Mouse (Mus musculus): ENCODE results near the gene Smad5.

Smad5 gene

GRCm38 (mm10) chr13:56701924-56702323 is 886 bp upstream of the Smad5 start:
- DNase-seq (ENCODE audit: low read depth, low spot score): no peak

- DNase-seq (ENCODE audit: low read depth, low spot score): peak; percentile 78
These were observed 536 bp downstream of the Smad5 start for GRCm38 (mm10) chr13:56703222-56703870.

GRCm38 (mm10) chr13:56703871-56704321 is 1.1 kb downstream of the Smad5 start:
- peak; percentile 15 for DNase-seq (ENCODE audit: low read depth, low spot score)

DNA sequence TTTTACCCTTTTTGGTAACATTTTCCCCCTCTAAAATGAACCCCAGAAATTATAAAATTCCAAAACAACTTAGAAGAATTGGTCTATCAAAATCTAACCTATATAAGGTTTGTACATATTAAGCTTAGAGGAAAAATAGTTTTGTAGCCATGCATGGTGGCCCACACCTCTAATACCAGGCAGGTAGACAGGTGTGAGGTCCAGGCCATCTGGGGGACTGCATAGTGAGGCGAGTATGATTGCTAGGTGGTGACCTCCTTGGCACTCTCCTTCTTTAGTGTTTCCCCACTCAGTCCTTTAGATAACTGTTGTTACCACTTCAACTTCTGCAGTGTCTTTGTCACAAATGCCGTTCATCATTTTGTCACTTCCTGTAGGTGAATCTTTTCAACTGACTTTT is 1.8 kb downstream of the Smad5 start:
- no peak for DNase-seq (ENCODE audit: low read depth, low spot score)

DNA sequence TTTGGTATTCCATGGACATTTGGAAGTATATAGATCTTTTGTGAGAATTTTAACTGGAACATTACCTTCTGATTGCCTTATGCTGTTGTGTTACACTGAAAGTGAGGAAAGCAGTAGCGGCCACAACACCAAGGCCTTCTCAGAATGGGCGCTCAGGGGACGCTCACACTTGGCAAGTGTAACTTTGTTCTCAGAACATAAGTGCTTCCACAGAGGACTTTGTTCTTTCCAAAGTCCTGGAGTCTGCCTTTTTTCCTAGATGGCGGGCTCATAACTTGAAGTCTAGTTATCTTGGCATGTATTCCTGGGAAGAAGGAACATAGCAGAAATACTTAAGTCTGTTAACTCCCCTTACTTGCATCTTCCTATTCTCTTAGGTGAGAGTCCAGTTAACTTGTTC is 4.3 kb downstream of the Smad5 start:
- DNase-seq (ENCODE audit: low read depth, low spot score): no peak

DNA sequence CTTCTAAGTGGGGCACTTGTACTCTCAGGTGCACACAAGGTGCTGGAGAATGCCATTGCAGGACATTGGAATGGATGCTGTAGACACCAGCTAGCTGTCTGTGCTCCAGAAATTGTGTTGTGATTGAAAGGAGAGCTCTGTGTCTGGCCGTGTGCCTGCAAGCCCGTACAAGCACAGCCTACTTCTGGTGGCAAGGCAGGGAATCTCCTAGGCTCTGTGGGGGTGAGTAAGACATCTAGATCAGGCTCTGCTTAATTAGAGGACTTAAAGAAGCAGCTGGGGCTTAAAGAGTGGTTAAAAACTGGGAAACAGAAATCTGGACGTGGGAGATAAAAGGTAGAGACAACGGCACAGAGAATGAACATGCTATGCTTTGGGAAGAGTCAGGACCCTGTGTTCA is 4.8 kb downstream of the Smad5 start:
- DNase-seq (ENCODE audit: low read depth, low spot score): peak; percentile 70

DNA sequence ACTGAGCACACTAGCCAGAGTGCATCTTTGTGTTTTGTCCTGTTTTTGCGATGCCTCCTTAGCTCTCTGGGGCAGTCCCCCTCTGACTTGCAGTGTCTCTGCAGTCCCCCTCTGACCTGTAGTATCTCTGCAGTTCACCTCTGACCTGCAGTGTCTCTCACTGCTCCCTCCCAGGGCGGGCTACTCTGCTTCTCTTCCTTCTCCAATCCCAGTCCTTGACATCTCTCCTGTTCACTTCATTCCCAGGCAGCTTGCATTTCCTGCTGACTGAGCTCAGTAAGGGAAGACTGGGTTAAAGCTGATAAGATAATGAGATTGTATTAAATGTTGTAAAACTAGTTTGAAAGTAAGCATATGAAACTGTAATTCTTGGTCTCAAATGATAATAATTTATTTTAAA is 7.8 kb downstream of the Smad5 start:
- no peak for DNase-seq (ENCODE audit: low read depth, low spot score)

- DNase-seq (ENCODE audit: low read depth, low spot score): no peak
These were observed 9.4 kb downstream of the Smad5 start for GRCm38 (mm10) chr13:56712221-56712620.

DNA sequence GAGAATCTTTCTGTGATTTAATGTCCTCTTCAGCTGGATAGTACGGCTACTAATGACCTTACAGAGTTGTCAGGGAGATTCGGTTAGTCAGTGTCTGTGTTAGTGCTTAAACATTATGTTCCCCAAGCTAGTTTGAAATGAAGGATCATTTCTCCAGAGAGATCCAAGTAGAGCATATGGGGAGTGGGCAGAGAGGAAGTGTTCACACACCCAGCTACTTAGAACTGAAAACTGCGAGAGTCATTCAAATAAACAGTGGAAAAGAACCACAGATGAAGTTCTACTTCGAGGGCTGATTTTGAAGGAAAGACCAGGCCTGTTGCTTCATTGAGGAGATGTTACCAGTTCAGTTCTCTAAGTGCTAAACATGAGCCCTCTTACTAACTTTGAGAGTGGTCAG is 23.7 kb downstream of the Smad5 start:
- peak; percentile 78 for DNase-seq (ENCODE audit: low read depth, low spot score)

GRCm38 (mm10) chr13:56729046-56729445 is 26.2 kb downstream of the Smad5 start:
- no peak for DNase-seq (ENCODE audit: low read depth, low spot score)

DNA sequence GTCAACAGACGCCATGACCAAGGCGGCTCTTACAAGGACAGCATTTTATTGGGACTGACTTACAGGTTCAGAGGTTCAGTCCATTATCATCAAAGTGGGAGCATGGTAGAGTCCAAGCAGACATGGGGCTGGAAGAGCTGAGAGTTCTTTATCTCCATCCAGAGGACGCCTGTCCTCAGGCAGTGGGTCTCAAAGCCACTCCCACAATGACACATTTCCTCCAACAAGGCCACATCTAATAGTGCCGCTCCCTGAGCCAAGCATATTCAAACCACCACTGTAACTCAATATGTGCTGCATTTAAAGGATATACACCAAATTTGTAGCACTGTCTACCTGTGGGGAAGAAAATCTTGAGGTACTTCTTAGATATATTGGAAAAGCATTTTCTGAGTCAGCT is 31.8 kb downstream of the Smad5 start:
- no peak for DNase-seq (ENCODE audit: low read depth, low spot score)

DNA sequence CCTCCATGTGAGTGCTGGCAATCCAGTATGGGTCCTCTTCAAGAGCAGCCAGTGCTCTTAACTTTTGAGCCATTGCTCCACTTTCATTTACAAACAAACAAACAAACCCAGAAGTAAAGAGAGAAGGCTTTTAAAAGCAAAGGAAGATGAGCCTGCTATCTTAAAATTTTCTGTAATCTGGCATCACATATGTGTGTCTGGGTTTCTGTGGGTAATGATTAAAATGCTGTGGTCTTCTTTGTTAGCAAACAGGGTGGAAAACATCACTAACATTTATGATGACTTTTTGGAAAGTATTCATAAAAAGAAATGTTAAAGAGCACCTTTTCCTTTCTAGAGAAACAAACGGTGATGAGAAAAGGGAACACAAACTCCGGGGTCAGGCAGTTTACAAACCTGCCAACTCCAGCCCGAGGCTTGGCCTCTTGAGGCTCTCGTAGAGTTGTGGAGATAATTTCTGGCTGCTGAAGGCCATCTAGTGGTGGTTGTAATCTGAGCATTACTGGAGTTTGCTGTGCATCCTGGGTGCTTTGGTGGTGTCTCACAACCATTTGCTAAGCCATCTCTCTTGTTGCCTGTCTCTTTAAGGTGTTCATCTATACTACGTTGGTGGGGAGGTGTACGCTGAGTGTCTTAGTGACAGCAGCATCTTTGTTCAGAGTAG is 32.5 kb downstream of the Smad5 start:
- DNase-seq (ENCODE audit: low read depth, low spot score): peak; percentile 80

DNA sequence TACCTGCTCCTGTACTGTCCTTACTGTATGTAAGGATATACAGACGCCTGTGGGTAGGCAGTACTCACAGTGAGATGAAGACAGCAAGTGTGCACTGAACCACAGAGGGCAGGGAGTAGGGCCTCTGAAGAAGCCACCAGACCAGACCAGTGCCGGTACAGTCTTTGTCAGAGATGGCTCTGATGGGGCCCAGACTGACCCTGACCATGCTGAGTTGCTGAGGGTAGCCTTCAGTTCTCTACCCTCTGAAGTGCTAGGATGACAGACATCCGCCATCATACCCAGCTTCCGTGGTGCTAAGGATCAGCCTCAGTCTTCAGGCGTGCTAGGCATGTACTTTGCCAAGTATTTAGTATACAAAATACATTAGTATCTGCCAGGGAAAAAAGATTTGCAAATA is 36.7 kb downstream of the Smad5 start:
- no peak for DNase-seq (ENCODE audit: low read depth, low spot score)

- DNase-seq (ENCODE audit: low read depth, low spot score): no peak
These were observed 37.7 kb downstream of the Smad5 start for GRCm38 (mm10) chr13:56740496-56740895.

GRCm38 (mm10) chr13:56741691-56742090 is 38.9 kb downstream of the Smad5 start:
- no peak for DNase-seq (ENCODE audit: low read depth, low spot score)

GRCm38 (mm10) chr13:56742325-56742901 is 39.6 kb downstream of the Smad5 start:
- DNase-seq (ENCODE audit: low read depth, low spot score): no peak

DNA sequence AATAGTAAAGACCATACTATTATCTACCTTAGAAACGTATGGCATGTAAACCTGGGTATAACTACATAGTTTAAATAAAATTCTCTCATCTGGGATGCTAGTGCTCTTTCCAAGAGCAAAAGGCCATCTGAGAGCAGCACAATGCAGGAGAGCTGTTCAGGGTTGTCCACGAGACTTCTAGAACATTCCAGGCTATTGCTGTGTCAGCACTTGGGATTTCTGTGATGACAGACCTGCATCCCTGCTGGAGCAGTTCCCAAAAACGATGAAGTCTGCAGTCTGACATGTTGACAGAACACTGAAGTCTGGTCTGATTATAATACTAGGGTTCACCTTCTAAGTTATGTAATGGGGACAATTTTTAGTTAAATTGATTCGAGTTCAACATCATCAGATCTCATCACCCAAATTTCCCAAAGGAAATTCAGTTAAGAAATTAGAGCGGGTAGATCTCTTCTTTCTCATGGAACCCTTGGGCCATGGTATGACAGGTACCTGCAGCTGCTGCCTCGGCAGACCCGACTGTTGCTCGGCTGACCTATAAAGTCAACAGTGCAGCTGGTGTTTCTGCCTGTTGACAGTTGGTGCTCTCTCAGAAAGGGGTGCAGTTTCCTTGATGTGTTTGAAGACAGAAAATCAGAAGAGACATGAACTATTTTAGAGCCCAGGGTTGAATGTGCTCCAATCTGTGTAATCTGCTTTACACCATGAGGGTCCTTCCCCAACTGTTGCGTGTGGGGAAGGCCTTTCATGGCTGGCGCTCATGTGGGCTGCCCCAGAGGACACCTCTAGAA is 44.1 kb downstream of the Smad5 start:
- no peak for DNase-seq (ENCODE audit: low read depth, low spot score)

DNA sequence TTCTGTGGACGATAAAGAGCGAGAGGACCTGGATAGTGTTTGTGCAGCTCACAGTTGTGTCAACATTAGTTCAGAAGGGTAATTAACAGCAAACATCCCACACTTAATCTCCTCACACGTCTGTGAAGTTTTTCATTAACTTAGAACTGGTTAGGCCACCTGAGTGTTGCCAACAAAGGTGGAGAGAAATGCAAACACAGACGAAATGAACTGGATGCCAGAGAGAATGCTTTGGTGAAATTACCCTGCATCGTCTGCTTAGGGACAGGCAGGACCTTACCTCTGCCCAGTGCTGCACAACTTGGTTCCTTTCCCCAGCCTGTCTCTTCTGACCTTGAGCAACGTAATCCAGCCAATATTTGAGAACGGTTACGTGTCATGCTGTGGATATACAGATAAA is 44.7 kb downstream of the Smad5 start:
- DNase-seq (ENCODE audit: low read depth, low spot score): no peak

GRCm38 (mm10) chr13:56749377-56749776 is 46.6 kb downstream of the Smad5 start:
- no peak for DNase-seq (ENCODE audit: low read depth, low spot score)

DNA sequence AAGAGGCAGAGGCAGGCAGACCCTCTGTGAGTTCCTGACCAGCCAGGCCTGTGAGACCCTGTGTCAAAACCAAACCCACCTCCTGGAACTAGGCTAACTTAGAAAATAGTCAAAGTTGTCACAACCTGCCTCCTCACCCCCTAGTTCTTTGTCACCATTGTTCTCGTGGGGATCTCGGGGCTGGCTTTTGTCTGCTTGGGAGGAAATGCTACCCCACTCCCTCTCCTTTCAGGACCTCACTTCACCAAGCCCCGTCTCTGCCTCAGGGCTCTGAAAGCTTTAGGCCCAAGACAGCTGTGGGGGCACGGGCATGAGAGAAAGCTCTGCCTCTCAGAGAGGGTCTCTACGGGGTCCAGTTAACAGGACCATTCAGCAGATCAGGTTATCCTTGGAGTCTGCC is 49.0 kb downstream of the Smad5 start:
- no peak for DNase-seq (ENCODE audit: low read depth, low spot score)

GRCm38 (mm10) chr13:56752474-56753191 is 49.8 kb downstream of the Smad5 start:
- peak; percentile 23 for DNase-seq (ENCODE audit: low read depth, low spot score)

All from brain, adult 2 months (tissue).